Mouse (Mus musculus): ENCODE data around the gene Capzb.

Capzb gene

DNA sequence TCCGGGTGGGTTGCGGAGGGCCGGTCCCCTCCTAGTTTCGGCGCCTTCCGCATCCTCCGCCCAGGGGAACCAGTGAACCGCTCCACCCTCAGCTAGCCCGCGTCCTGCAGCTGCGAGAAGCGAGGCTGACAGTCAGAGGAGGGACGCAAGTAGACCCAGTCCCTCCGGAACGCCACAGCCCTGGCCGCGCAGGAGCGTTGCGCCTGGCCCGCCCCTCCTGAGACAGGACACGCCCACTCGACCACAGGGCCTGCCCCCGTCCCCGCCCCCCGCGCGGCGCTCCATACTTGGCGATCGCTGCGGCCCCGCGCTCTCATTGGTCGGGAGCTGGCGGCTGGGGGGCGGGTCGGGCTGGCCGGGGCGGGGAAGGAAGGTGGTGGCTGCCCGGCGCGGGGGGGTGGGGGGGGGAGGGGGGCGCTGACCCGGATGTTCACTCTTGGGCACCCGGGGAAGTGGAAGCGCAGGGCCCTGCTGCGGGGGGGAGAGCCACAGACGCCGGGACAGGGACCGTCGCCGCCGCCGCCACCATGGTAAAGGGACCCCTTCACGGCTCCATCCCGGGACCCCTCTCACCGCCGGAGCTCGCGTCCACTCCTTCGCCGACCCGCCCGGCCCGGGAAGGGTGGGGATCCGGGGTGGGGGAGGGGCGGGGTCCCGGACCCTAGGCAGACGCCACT lies at the start of gene Capzb:
TSS of gene Capzb (plus strand) at position 401 of the 677 bp plus-strand sequence.
- DNase-seq (ENCODE audit: low spot score in 2 of 2): peak; percentile 96 to 99

DNA sequence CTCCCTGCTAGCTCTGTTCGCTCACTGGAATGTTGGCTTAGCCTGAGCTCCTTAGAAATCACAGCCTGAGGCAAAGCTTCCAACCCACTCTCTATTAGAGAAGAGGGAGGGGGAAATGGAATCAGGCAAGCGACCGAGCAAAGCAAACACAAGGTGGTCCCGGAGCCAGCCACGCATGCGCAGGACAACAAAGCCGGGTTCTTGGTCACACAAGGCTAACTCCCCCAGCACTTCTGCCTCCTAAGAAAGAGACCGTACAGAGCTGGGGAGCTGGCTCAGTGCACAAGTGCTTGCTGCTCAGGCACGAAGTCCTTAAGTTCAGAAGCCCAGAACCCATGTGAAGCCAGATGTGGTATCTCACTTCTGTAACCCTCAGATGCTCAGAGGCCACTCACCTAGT lies 49.7 kb upstream of the Capzb start:
- DNase-seq (ENCODE audit: low spot score in 2 of 2): no peak

DNA sequence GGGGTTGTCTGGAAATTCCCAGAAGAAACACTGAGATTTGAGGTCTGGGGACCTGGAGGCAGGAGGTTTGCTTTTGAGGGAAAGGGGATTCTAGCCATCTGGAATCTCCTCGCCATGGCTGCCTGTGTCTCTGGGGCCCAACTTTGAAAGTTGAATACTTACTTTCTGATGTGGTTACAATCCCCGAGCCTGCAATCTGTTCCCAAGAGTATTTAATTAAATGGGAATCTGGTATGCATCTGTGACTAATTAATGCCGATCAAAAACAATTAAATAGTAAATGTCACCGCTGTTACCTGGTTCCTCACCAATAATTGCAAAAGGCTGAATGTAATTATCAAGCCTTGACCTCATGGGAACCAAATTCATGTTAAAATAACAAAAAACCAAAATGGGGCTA lies 48.1 kb upstream of the Capzb start:
- DNase-seq (ENCODE audit: low spot score in 2 of 2): no peak

DNA sequence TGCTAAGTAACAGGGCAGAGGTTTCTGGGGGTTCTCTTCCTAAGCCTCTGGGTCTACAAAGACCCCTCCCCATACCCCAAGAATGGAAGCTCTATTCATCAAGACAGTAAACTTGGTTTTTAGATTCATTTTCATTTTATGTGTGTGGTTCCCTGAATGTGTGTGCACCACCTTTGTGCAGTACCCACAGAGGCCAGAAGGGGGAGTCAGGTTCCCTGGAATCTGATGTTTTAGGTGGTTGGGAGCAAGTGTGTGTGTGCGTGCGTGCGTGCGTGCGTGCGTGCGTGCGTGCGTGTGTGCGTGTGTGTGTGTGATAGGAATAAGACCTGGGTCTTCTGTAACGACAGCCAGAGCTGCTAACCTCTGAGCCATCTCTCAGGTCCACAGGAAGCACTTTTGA lies 47.5 kb upstream of the Capzb start:
- peak in 1 of 2 experiments; percentile 72 for DNase-seq (ENCODE audit: low spot score in 2 of 2)

DNA sequence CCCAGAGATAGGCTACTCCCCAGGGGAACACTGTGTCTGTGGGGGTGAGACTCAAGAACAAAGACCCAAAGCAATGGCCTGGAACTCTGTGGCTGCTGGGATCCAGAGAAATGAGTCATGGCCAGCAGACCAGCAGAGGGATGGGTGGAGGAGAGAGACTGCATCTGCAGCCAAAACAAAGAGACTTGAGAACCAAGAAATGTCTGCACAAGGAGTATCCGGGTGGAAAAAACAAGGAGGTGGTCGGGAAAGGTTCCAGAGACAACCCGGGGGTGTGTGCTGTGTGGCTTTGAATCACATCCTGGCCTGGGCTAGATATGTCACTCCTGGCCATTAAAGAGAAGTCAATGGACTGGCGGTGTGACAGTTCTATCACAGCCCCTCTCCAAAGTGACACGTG lies 45.9 kb upstream of the Capzb start:
- no peak for DNase-seq (ENCODE audit: low spot score in 2 of 2)

DNA sequence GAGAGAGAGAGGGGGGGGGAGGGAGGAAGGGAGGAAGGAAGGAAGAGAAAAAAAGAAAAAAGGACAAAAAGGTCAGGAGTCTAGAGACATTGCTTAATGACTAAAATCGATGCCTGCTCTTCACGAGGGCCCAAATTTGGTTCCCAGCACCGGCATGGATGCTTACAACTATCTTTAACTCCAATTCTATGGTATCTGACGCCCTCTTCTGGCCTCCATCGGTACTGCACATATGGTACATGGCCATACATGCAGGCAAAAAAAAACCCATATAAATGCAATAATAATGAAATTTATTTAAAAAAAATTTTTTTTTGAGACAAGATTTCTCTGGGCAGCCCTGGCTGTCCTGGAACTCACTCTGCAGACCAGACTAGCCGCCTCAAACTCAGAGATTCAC lies 41.3 kb upstream of the Capzb start:
- DNase-seq (ENCODE audit: low spot score in 2 of 2): no peak

DNA sequence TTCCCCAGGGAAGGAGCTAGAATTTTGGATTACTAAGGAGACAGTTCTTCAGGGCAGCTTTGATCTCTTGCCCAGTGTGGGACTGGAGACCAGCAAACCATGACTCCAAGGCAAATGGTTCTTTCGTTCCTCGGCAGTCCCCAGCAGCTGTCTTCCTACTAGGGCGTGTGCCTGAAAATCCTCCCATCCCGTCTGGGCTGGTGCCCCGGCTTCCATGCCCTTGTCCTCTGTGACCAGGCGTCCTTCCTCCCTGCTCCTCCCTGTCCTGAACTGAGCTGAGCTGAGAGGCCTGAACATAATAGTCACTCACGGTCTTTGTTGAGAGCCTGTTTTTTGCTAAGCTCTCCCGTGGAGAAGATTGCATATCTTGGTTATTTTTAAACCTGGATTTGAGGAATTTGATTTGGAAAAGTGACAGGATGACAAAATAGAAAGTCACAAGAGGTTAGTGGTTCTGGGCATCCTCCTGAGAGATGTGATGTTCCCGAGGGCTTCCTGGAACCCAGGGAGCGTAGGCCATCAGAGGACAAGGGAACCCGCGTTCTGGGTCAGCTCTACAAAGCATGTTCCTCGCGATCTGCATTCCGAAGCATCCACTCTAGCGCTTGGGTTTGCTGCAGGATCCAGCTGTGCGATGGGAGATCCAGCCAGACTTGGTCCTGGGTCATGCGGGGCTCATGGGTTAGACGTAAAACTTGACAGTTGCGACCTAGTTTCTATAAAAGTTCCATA lies 38.0 kb upstream of the Capzb start:
- no peak for DNase-seq (ENCODE audit: low spot score in 2 of 2)

DNA sequence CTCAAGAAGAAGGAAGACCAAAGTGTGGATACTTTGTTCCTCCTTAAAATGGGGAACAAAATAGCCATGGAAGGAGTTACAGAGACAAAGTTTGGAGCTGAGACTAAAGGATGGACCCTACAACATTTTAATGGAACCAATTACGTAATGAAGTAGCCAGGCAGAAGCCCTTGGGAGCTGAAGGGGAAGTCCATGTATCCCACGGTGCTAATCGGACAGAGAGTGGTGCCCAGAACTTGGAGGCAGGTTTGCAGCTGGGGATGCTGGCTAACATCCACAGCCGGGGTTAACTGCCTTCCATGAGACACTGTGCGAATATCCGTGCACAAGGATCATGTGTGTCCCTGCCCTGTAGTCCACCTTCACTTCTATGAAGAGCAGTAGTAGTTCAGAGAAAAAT lies 36.2 kb upstream of the Capzb start:
- DNase-seq (ENCODE audit: low spot score in 2 of 2): no peak

DNA sequence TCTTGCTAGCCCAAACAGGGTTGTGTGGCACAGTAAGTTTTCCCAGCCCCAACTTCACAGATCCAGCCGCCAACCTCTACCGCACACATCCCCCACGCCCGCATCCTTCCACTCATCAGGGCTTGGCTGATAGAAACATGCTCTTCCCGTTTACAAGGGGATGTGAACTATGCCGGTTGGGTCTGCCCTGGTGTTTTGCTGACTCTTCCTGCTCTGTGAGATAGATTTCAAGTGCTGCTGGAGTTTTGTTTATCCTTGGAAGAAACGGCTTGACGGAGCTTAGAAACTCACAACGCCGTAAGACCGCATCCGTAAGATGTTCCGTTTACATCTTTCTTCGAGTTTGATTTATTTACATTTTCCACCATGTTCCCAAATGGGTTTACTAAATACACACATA lies 34.3 kb upstream of the Capzb start:
- no peak for DNase-seq (ENCODE audit: low spot score in 2 of 2)

DNA sequence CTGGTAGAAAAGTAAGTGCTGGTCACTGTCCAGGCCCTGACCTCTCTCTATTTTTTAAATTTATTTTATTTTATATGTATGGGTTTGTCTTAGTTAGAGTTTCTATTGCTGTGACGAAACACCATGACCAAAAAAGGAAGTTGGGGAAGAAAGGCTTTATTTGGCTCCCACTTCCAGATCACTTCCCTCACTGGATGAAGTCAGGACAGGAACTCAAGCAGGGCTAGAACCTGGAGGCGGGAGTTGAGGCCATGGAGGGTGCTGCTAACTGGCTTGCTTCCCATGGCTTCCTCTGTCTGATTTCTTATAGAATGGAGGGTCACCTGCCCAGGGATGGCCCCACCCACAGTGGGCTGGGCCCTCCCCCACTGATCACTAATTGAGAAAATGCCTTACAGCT lies 31.6 kb upstream of the Capzb start:
- no peak for DNase-seq (ENCODE audit: low spot score in 2 of 2)

DNA sequence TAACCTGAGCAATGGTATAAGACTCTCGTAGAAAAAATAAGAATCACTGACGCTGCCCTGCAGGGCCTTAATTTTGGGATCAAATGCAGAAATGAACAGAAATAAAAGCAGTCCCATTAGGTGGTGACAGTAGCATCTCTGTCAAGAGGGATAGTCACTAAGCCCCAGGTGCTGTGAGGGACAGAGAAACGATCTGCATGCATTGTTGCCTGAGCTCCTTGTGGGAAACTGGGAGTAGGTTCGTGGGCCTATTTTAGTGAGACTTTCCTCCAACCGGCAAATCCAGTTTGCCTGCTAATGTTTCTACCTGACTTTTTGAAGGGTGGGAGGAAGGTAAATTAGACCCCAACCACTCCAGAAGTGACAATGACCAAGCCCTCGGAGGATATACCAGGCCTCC lies 28.6 kb upstream of the Capzb start:
- DNase-seq (ENCODE audit: low spot score in 2 of 2): no peak

DNA sequence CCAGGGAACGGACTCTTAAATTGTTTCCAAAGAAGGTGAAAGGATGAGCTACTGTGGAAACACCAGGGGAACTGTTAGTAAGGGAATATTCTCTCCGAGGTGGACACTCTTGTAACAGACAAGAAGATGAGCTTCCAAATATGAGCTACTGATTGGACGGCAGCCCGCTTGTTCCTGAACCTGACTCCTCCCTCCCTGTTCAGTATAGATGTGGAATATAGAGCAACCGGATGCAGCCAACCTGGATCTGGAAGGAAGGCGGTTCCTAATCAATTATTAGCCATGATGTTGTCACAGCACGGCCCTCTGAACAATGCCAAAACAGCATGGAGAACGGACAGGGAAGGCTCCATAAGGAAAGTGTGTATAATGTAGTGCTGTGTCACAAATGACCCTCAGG lies 27.4 kb upstream of the Capzb start:
- no peak for DNase-seq (ENCODE audit: low spot score in 2 of 2)

DNA sequence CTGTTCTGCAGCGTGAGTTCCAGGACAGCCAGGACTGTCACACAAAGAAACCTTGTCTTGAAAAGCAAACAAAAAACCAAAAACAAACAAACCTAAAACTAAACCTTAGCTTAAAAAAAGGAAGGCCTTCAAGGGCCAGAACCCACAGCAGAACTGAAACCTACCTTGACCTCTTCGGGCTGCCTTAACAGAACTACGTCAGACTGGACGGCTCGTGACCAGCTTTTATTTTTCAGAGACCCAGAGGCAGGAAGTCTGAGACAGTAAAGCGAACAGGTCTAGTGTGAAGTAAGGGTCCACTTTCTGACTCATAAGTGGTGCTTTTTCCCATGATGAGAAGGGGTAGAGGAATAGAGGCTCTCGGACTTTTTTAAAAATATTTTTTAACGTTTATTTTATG lies 26.5 kb upstream of the Capzb start:
- DNase-seq (ENCODE audit: low spot score in 2 of 2): no peak

DNA sequence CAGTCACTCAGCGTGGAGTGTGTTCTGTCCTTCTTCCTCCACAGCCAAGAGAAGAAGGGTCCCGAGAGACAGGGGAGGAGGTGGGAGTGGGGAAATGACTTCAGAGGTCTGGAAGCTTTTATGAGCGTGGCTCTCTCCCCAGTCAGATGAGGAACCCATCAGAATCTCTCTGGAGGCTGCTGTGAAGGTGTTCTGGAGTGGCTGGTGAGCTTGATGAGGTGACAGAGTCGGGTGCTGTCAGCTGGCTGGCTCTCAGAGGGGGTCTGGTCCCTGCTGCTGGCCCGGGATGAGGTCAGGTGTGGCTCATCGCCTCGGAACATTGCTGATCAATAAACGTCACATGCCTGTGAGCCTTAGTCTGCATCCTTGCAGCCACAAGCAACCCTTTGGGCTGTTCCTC lies 25.6 kb upstream of the Capzb start:
- DNase-seq (ENCODE audit: low spot score in 2 of 2): no peak

DNA sequence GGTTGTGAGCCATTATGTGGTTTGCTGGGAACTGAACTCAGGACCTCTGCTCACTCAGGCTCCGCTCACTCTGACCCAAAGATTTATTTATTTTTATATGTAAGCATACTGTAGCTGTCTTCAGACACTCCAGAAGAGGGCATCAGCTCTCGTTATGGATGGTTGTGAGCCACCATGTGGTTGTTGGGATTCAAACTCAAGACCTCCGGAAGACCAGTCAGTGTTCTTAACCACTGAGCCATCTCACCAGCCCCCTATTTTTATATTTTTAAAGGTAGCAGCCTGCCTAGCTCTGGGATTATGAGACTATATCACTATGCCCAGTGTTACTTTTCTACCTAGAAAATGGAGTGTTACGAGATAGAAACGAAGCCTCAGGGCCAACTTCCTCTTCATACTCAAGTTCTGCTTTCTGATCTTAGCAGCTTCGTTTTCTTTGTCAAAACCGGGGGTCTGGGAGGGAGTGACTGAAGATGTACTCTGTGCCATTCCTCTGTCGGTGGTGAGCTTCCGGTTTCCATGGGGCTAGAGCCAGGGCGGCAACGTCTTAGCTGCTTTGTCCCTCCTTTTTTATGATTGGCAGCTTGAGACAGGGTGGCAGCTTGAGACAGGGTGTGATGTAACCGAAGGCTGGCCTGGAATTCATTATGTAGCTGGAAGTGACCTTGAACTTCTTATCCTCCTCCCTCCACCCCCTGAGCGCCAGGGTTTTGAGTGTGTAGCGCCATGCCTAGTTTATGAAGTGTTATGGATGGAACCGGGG lies 23.5 kb upstream of the Capzb start:
- DNase-seq (ENCODE audit: low spot score in 2 of 2): peak; percentile 61 to 73

DNA sequence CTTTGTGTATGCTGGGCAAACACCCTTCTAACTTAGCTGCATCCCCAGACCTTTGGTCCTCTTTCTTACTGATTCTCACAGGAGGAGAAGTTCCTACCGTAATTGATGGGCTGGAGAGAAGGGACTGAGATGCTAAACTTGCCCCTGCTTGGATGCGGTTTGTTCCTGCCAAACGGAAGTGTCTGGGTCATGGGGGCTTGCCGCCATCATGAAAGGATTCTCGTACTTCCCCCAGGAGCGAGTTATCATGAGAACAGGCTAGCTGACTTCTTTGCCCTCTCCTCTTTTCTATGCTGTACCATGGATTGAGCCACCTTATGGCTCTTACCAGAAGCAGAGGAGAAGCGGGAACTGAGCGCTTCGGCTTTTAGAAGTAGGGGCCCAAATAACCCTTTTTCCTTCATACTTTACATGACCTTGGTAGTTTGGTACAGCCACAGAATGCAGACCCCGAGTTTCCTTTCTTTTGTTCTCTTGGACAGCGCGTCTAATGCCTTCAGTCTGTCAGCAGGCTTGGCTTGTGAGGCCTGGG lies 22.9 kb upstream of the Capzb start:
- DNase-seq (ENCODE audit: low spot score in 2 of 2): no peak

DNA sequence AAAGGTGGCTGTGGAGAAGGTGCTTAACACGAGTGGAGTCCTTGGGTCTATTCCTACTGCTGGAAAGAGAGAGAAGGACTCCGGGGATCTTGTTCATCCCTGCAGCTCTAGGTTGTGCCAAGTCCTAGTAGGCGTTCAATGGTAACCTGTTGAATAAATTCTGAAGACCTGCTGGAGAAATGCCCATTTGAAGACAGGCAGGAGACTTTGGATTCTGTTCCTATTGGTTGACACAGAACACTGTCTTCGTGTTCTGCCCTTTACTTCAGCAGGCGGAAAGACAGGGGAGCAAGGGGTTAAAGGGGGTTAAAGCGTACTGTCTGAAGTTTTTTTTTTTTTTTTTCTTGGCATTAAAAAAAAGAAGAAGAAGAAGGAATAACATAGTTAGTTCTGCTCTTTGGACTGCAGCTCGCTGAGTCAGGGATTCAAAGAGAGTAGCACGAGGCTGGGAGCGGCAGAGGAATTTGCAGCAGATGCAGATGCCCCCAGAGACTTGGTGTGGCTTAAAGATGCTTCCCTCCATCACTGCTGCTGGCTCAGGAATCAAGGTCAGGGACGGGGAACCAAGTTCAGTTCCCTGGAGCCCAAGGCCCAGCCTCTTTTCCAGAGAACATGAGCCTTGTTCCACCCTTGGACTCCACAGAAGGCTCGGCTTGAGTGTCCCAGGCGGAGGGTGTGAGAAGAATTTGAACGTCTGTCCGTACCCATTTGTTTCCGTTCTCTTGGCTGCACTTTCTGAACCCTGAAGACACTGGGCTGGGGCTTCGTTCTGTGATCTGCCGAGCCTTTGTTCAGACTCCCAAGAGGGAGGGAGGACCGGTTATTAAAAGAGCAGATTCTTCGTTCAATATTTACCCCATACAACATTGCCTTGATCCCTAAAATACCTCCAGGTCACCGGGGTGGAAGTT lies 17.4 kb upstream of the Capzb start:
- DNase-seq (ENCODE audit: low spot score in 2 of 2): no peak

DNA sequence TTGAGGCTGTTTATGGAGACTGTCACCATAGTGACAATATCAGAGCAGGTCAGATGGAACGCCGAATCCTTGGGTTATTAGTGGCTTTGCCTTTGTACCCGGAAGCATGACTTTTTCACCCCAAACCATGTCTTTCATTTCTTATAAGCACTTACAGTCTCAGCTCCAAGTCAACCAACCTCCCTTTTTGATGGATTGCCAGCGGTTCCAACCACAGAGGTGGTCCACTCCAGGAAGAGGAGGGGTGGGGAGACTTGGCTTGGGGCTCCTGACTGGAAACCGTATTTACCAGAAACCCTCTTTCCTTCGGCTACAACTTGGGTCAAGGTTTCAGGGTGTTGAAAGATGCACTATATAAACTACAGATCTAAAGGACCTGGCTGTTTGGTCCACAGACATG lies 16.7 kb upstream of the Capzb start:
- no peak for DNase-seq (ENCODE audit: low spot score in 2 of 2)

DNA sequence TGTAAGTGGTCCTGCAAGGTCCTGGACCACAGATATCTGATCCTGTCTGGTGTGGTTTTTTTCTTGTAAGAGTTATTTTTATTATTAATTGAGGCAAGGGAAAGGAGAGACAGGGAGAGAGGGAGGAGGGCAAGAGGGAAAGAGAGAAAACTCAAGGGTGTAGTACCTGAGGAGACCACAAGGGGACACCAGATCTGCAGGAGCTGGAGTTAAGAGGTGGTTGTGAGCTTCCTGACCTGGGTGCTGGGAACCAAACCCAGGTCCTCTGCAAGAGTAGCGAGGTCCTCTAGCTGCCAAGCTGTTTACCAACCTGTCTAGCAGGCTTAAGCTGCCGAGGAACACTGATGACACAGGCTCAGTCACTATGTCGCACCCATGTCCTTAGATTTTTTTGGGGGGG lies 14.8 kb upstream of the Capzb start:
- DNase-seq (ENCODE audit: low spot score in 2 of 2): no peak

DNA sequence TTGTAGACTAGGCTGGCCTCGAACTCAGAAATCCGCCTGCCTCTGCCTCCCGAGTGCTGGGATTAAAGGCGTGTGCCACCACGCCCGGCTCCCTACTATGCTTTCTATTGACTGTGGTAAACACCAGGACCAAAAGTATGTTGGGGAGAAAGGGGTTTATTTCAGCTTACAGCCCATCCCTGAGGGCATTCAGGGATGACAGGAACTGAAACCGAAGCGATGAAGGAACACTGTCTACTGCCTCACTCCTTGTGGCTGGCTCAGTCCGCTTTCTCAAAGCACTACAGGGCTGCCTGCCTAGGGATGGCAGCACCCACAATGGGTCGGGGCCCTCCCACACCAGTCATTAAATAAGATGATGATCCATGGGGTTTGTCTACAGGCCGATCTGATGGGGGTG lies 14.3 kb upstream of the Capzb start:
- DNase-seq (ENCODE audit: low spot score in 2 of 2): no peak

DNA sequence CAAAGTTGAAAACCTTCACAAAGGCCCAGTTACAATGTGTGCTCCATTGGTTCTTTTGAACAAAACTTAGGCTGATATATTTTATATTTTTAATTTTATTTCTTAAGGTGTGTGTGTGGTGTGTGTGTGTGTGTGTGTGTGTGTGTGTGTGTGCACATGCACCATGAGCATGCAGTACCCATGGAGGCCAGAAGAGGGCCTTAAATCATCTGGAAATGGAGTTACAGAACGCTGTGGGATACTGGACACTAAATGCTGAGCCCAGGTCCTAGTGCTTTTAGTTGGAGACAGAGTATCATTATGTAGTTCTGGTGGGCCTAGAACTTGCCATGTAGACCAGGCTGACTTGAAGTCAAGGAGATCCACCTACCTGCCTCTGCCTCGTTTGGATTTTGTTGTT lies 13.5 kb upstream of the Capzb start:
- DNase-seq (ENCODE audit: low spot score in 2 of 2): no peak

Data from spleen, postnatal 4 days (tissue).